Mouse (Mus musculus) bone marrow, adult 2 months (tissue): Measurements from ENCODE around the gene Dcdc2a. TPM values are rescaled to one million over a fixed set of nuclear protein-coding genes. Genes with fewer than 3 reads are reported as not detected.

Source experiments
- H3K27ac ChIP-seq: fragments of 200-500 bp; 2 replicates; pipeline ENCODE4 v1.5.1; 2012; ENCODE audit warnings: low read depth, mild to moderate bottlenecking, control low read depth, inconsistent platforms, low read length; ENCODE audit not compliant: control insufficient read depth, poor library complexity, insufficient read depth
- H3K4me1 ChIP-seq: fragments of 200-500 bp; 2 replicates; pipeline ENCODE4 v1.6.1; 2011; ENCODE audit warnings: low read length; ENCODE audit not compliant: control insufficient read depth, insufficient read depth
- H3K4me3 ChIP-seq: fragments of 200-500 bp; replicated peaks from 2 replicates; pipeline ENCODE3; 2011; ENCODE audit warnings: mild to moderate bottlenecking, low read depth, low read length, control low read depth; ENCODE audit not compliant: control insufficient read depth
- CTCF ChIP-seq: fragments of 200-500 bp; IDR thresholded peaks from 2 replicates; pipeline ENCODE4 v1.5.1; 2011; ENCODE audit warnings: low read length, control low read depth; ENCODE audit not compliant: control insufficient read depth, insufficient read depth
- POLR2A ChIP-seq: fragments of 200-500 bp; IDR thresholded peaks from 2 replicates; pipeline ENCODE4 v1.6.1; 2011; ENCODE audit warnings: low read depth, mild to moderate bottlenecking, control low read depth, low read length, borderline replicate concordance; ENCODE audit not compliant: control insufficient read depth
- WGBS: fragments of 180-500 bp; shearing (Covaris S2); methylation state at CpG from one replicate; pipeline ENCODE4 v1.1.7; 2018; 5-methylcytosine and 5-hydroxymethylcytosine counted together
- polyA plus RNA-seq: library from polyadenylated mRNA; stranded (reverse); fragments of >200 nt; gene quantifications from 2 replicates; pipeline ENCODE4 v1.2.4, GENCODE M21; 2011; ENCODE audit warnings: low replicate concordance; ENCODE audit not compliant: missing spikeins, insufficient read depth, insufficient read length

Dcdc2a gene
- polyA plus RNA-seq, 1 experiment: not detected

- Histone ChIP-seq H3K4me1 (no peaks in the 10 kb centered on the region; the same call in 1 of the 2 replicates), H3K27ac (no peak overlapping the region), H3K4me3 (no peak overlapping the region)
- WGBS: 69% methylated on average over 3 of the region's 3 CpGs
- TF ChIP-seq POLR2A: no peak
- no peak for TF ChIP-seq CTCF
Observed at GRCm38 (mm10) chr13:25162594-25162993, 106.8 kb downstream of the Dcdc2a start.

GRCm38 (mm10) chr13:25168891-25169290 lies 113.1 kb downstream of the Dcdc2a start:
- Histone ChIP-seq H3K4me3 (no peak overlapping the region), H3K27ac (no peak overlapping the region), H3K4me1 (no peaks in the 10 kb centered on the region; the same call in 1 of the 2 replicates)
- TF ChIP-seq POLR2A: no peak
- TF ChIP-seq CTCF: no peak
- 60% methylated on average over 3 of the region's 3 CpGs for WGBS

DNA sequence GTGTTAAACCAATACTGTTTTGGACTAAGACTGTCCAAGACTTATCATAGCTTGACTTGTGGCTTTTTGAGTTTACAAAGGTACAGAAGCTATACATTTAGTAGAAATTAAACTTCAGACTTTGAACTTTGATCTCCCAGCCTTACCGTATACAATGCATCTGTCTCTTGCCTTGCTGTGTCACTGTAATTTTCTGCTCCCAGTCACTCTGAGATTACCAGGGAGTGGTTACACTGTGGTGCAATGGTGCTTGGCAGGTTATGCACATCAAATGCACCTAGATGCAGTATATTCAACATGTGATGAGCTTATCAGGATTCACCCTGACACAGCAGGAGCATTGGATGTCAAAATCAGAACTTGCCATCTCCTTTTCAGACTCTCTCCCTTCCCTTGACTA lies 122.0 kb downstream of the Dcdc2a start:
- no peak for TF ChIP-seq POLR2A
- no peak for TF ChIP-seq CTCF
- WGBS: 92% methylated on average over 1 of the region's 1 CpGs
- no peak overlapping the region for H3K4me3 ChIP-seq
- H3K27ac ChIP-seq: no peak overlapping the region
- H3K4me1 ChIP-seq: no peaks in the 10 kb centered on the region

DNA sequence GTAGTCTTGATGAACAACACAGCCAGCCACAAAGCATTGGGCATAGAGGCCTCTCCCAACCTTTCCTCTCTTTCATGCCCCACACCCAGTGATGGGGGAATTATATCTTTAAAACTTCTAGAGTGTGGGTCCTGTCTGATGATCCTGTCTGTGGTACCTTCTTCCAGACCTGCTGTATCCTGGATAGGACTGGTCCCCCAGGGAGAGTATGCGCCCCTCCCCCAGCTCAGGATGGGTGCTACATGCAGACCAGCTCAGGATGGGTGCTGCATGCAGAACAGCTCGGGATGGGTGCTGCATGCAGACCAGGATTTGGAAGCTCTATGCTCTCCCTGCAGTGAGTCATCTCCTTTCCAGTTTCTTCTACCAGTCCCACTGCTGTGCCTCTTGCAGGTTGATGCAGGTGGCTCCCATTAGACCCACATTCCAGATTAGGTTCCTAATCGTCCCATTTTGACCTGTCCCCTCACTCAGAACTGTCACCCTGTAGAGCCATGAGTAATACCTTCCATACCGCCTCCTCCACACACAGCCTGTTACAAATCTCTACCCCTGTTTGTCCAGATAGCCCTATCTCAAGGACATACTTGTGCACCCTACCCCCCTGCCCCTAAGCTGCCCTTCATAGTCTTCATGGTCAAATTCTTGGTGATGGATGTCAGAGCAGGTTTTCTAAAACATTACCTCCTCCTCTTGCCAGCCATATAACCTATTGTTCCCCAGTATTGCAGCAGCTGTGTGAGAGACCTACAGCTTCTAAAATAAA lies 122.6 kb downstream of the Dcdc2a start:
- Histone ChIP-seq H3K4me1 (no peaks in the 10 kb centered on the region), H3K4me3 (no peak overlapping the region), H3K27ac (no peak overlapping the region)
- WGBS: 69% methylated on average over 4 of the region's 4 CpGs
- TF ChIP-seq CTCF (no peak), POLR2A (no peak)

- H3K4me1 ChIP-seq: no peaks in the 10 kb centered on the region
Observed at GRCm38 (mm10) chr13:25186436-25187325, 130.9 kb downstream of the Dcdc2a start.

GRCm38 (mm10) chr13:25187326-25187710 lies 131.5 kb downstream of the Dcdc2a start:
- Histone ChIP-seq H3K4me1 (no peaks in the 10 kb centered on the region), H3K4me3 (no peak overlapping the region), H3K27ac (no peak overlapping the region)
- WGBS: 12% methylated on average over 6 of the region's 6 CpGs
- TF ChIP-seq CTCF (no peak), POLR2A (no peak)

More at GRCm38 (mm10) chr13:25186436-25187325, 130.9 kb downstream of the Dcdc2a start:
- TF ChIP-seq POLR2A (no peak), CTCF (no peak)
- WGBS: 50% methylated on average over 7 of the region's 7 CpGs
- Histone ChIP-seq H3K4me3 (no peak overlapping the region), H3K27ac (no peak overlapping the region)

DNA sequence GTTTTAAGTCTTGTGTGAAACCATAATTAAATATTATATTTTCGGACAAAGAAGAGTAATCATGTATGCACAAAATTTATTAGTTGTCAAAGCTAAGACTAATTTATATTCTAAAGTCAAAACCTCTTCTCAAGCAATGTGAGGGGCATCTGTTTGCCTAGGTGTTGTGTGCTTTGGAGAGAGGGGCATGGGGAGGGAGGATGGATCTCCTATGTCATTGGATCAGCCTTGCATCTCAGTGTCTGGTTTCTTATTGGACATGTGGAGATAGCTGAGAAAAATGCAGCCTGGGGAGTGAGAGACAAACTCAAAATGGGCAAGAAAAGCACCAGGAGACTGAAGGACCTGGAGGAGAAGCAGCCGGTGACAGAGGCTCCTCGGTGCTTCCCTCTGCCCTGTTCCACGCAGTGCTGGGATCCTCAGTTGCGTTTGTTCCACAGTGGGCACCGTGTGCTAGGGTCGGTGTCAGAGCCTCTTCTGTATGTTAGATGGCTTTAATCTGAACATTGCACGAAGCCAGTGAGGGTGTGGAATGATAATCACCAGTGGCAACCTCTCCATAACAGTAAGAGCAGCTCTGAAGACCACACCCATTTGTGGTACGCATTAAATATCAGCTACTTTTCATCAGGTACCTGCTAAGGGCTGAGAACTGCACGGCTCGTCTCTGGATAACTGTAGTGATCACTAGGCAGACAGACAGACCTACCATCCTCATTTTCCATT lies 133.8 kb downstream of the Dcdc2a start:
- H3K27ac ChIP-seq: no peak overlapping the region
- no peaks in the 10 kb centered on the region for H3K4me1 ChIP-seq
- TF ChIP-seq CTCF (no peak), POLR2A (no peak)
- 74% methylated on average over 11 of the region's 11 CpGs for whole genome bisulfite sequencing
- no peak overlapping the region for H3K4me3 ChIP-seq
